Mouse (Mus musculus) lung, embryonic 14.5 days (tissue): ENCODE measurements at regions not wholly inside any gene's neighbourhood (a gene's known extent, or its start where the extent isn't known, plus 50 kb on each side); places are given as distances from the start of the nearest gene placed in this dataset.

Experiments
- ATAC-seq: fragments of 200-750 bp; cut with Nextera tagmentation; 2 replicates; pipeline ENCODE4 v1.8.0; 2017; ENCODE audit warnings: mild to moderate bottlenecking, moderate TSS enrichment, moderate library complexity; ENCODE audit not compliant: insufficient read depth
- DNase-seq: peaks from one replicate; pipeline ENCODE4 v3.0.0-alpha.2; 2015
- H3K27ac ChIP-seq: fragments of 300-500 bp; sonication (generic); 2 replicates; pipeline ENCODE4 v1.5.1; 2014; ENCODE audit warnings: low read depth, mild to moderate bottlenecking, moderate library complexity
- H3K27me3 ChIP-seq: fragments of 300-500 bp; sonication (generic); 2 replicates; pipeline ENCODE4 v1.6.1; 2014; ENCODE audit warnings: low read length, control low read depth; ENCODE audit not compliant: insufficient read depth
- H3K36me3 ChIP-seq: fragments of 300-500 bp; sonication (generic); 2 replicates; pipeline ENCODE4 v1.6.1; 2014; ENCODE audit warnings: control low read depth; ENCODE audit not compliant: insufficient read depth
- H3K4me1 ChIP-seq: fragments of 300-500 bp; sonication (generic); 2 replicates; pipeline ENCODE4 v1.6.1; 2014; ENCODE audit warnings: antibody characterized with exemption, control low read depth; ENCODE audit not compliant: insufficient read depth
- H3K4me2 ChIP-seq: fragments of 300-500 bp; sonication (generic); 2 replicates; pipeline ENCODE4 v1.6.1; 2014; ENCODE audit warnings: mild to moderate bottlenecking
- H3K4me3 ChIP-seq: fragments of 300-500 bp; sonication (generic); 2 replicates; pipeline ENCODE4 v1.5.1; 2014; ENCODE audit warnings: low read depth, low read length
- H3K9ac ChIP-seq: fragments of 300-500 bp; sonication (generic); 2 replicates; pipeline ENCODE4 v1.6.1; 2014
- H3K9me3 ChIP-seq: fragments of 300-500 bp; sonication (generic); 2 replicates; pipeline ENCODE4 v1.6.1; 2016; ENCODE audit warnings: low read depth, low read length, control low read depth
- CTCF ChIP-seq: IDR thresholded peaks from 2 replicates; pipeline ENCODE4 v1.5.1; 2016; ENCODE audit warnings: antibody characterized with exemption, low read depth
- WGBS: fragments of 180-500 bp; shearing (Covaris S2); extraction: QIAGEN DNeasy Blood & Tissue Kit; methylation state at CpG from one replicate; pipeline ENCODE4 v1.1.7; 2014; 5-methylcytosine and 5-hydroxymethylcytosine counted together

GRCm38 (mm10) chr1:41887556-41887955 is 808.0 kb upstream of the Pou3f3 start:
- DNase-seq (no peak), ATAC-seq (no peak)
- Histone ChIP-seq H3K9ac (no peak overlapping the region), H3K4me1 (peaks cover 6% of the 10 kb centered on the region; the same call in 1 of the 2 replicates), H3K9me3 (no peaks in the 10 kb centered on the region), H3K4me2 (no peak overlapping the region), H3K27me3 (no peaks in the 10 kb centered on the region), H3K4me3 (no peak overlapping the region), H3K27ac (no peak overlapping the region), H3K36me3 (no peaks in the 10 kb centered on the region)
- 77% methylated on average over 8 of the region's 8 CpGs for WGBS
- no peak for TF ChIP-seq CTCF

- DNase-seq: peak; percentile 59
- no peak for TF ChIP-seq CTCF
These were observed 807.4 kb upstream of the Pou3f3 start for GRCm38 (mm10) chr1:41888213-41888612.

GRCm38 (mm10) chr1:41888966-41889365 is 806.6 kb upstream of the Pou3f3 start:
- DNase-seq: no peak
- 59% methylated on average over 5 of the region's 5 CpGs for WGBS
- Histone ChIP-seq H3K4me2 (no peak overlapping the region), H3K4me3 (no peak overlapping the region), H3K27ac (no peak overlapping the region), H3K9ac (no peak overlapping the region), H3K27me3 (no peaks in the 10 kb centered on the region), H3K9me3 (no peaks in the 10 kb centered on the region), H3K36me3 (no peaks in the 10 kb centered on the region), H3K4me1 (peaks cover 6% of the 10 kb centered on the region; the same call in 1 of the 2 replicates)
- no peak for ATAC-seq
- TF ChIP-seq CTCF: no peak

More at GRCm38 (mm10) chr1:41888213-41888612, 807.4 kb upstream of the Pou3f3 start:
- ATAC-seq: peak; percentile 65; the same call in 1 of the 2 replicates
- H3K4me3 ChIP-seq: no peak overlapping the region
- H3K4me1 ChIP-seq: peaks cover 6% of the 10 kb centered on the region; the same call in 1 of the 2 replicates
- H3K4me2 ChIP-seq: no peak overlapping the region
- WGBS: 7% methylated on average over 2 of the region's 2 CpGs
- no peaks in the 10 kb centered on the region for H3K9me3 ChIP-seq
- no peaks in the 10 kb centered on the region for H3K36me3 ChIP-seq
- H3K27me3 ChIP-seq: no peaks in the 10 kb centered on the region
- H3K9ac ChIP-seq: no peak overlapping the region
- H3K27ac ChIP-seq: peak overlapping the region; percentile 18; the same call in 1 of the 2 replicates

GRCm38 (mm10) chr1:41889940-41890339 is 805.6 kb upstream of the Pou3f3 start:
- Histone ChIP-seq H3K36me3 (no peaks in the 10 kb centered on the region), H3K4me3 (no peak overlapping the region), H3K4me2 (no peak overlapping the region), H3K27ac (no peak overlapping the region), H3K9ac (no peak overlapping the region), H3K27me3 (no peaks in the 10 kb centered on the region), H3K4me1 (peaks cover 6% of the 10 kb centered on the region; the same call in 1 of the 2 replicates), H3K9me3 (no peaks in the 10 kb centered on the region)
- TF ChIP-seq CTCF: no peak
- no peak for ATAC-seq
- no peak for DNase-seq
- WGBS: 75% methylated on average over 6 of the region's 6 CpGs

- H3K9me3 ChIP-seq: no peaks in the 10 kb centered on the region
- DNase-seq: no peak
- no peak for TF ChIP-seq CTCF
- H3K27me3 ChIP-seq: no peaks in the 10 kb centered on the region
- H3K9ac ChIP-seq: no peak overlapping the region
- no peak overlapping the region for H3K27ac ChIP-seq
- H3K4me1 ChIP-seq: peaks cover 6% of the 10 kb centered on the region; the same call in 1 of the 2 replicates
- no peaks in the 10 kb centered on the region for H3K36me3 ChIP-seq
- no peak overlapping the region for H3K4me2 ChIP-seq
- 75% methylated on average over 20 of the region's 20 CpGs for WGBS
- no peak for ATAC-seq
- H3K4me3 ChIP-seq: no peak overlapping the region
These were observed 804.6 kb upstream of the Pou3f3 start for GRCm38 (mm10) chr1:41890714-41891689.

- WGBS: 87% methylated on average over 11 of the region's 11 CpGs
- no peak for ATAC-seq
- Histone ChIP-seq H3K4me3 (no peak overlapping the region), H3K27me3 (no peaks in the 10 kb centered on the region), H3K36me3 (no peaks in the 10 kb centered on the region), H3K27ac (no peak overlapping the region), H3K4me1 (peaks cover 6% of the 10 kb centered on the region; the same call in 1 of the 2 replicates), H3K9ac (no peak overlapping the region), H3K4me2 (no peak overlapping the region), H3K9me3 (no peaks in the 10 kb centered on the region)
- no peak for TF ChIP-seq CTCF
- no peak for DNase-seq
These were observed 803.8 kb upstream of the Pou3f3 start for GRCm38 (mm10) chr1:41891730-41892129.

GRCm38 (mm10) chr1:41892376-41892775 is 803.2 kb upstream of the Pou3f3 start:
- ATAC-seq: no peak; the same call in 1 of the 2 replicates
- no peaks in the 10 kb centered on the region for H3K9me3 ChIP-seq
- H3K4me2 ChIP-seq: no peak overlapping the region
- WGBS: 27% methylated on average over 2 of the region's 2 CpGs
- H3K27me3 ChIP-seq: no peaks in the 10 kb centered on the region
- no peak overlapping the region for H3K4me3 ChIP-seq
- H3K27ac ChIP-seq: no peak overlapping the region
- H3K9ac ChIP-seq: no peak overlapping the region
- H3K36me3 ChIP-seq: no peaks in the 10 kb centered on the region
- DNase-seq: peak; percentile 44
- H3K4me1 ChIP-seq: peaks cover 6% of the 10 kb centered on the region; the same call in 1 of the 2 replicates
- no peak for TF ChIP-seq CTCF
